Mouse (Mus musculus): ENCODE measurements around the gene Ahnak. TPM values are rescaled to one million over a fixed set of nuclear protein-coding genes. Genes with fewer than 3 reads are reported as not detected.
"Not testable (repeated sequence)": the region's sequence is repeated elsewhere in the genome, so short reads cannot be mapped to it uniquely, and the experiment has no call there.

The Ahnak gene
- total RNA-seq, 1 experiment from 2014 or later: 193 TPM

DNA sequence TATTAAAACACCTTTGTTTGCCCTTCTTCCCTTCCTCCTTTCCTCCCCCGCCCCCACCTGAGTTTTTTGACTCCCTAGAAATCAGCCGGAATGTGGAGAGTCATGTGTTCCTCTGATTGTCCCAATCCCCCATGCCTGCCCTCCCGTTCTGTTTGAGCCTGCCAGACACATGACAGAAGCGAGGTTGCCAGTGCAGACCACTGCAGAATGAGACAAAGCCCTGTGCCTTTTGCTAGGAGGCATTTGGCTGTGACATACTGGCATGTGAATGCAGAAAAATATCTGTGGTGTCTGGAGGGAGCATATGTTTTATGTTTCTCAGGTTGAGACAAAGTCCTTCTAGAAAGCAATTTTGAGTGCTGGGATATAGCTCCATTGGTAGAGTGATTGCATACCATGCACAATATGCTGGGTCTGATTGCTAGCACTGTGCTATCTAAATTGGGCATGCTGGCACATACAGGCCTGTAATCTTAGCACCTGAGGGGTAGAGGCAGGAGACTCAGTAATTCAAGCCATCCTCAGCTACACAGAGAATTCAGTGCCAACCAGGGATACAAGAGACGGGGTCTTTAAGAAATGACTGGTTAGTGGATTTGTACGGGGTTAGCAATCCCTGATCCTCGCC, 43.5 kb downstream of the Ahnak start:
- ATAC-seq (ENCODE audit: extremely low read depth, insufficient number of reproducible peaks, low FRiP score, poor library complexity, severe bottlenecking): no peak

DNA sequence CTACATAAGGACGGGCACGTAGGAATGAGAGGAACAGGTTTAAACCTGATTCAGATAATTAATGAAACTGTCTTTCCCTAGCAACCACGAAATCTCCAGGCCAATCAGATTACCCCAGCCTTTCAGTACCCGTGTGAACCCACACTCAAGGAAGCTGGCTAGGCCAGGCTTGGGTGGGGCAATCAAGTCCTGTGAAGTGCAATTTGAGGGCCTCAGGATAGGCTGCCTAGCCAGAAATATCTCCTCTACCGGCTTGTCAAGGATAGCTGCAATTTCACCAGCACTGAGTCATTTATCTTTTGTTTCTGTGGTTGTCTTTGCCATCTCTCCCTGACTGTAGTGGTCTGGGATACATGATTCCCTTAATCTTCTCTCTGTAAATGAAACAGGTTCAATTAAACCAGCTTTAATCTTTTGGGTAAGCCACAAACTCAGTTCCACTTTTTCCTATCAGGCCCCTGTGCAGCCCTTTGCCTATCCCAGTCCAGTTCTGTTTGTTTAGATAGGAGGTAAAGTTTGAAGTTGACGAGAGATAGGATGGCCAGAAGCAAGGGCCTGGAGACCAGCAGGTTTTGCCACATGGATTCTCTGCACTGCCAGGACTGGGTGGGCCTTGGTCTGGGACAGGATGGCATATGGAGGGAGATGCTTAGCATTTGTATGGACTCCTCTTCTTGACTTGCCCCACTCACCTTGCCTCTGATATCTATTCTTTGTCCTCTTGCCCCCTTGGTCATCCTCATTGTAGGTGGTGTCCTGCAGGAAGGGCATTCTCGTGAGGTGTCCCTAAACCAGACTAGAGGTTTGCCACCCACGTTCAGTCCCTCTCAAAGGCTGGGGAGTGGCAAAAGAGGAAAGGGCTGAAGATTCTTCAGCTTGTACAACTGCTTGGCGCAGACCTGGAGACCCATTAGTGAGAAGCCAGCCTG, 44.6 kb downstream of the Ahnak start:
- ATAC-seq (ENCODE audit: extremely low read depth, insufficient number of reproducible peaks, low FRiP score, poor library complexity, severe bottlenecking): no peak

DNA sequence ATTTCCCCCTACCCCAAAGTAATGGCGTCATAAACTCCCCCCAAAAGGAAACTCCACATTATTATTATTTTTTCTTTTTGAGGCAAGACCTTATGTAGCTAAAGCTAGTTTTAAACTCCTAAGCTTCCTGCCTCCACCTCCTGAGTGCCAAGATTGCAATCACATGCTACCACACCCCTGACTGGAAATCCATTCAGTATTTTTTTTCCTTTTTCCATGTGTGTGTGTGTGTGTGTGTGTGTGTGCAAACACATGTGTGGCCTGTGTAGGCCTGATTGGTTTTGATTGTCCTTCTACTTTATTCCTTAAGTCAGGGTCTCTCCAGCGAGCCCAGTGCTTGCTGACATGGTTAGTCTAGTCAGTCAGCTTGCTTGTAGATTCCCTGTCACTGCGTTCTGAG, 45.4 kb downstream of the Ahnak start:
- no peak for ATAC-seq (ENCODE audit: extremely low read depth, insufficient number of reproducible peaks, low FRiP score, poor library complexity, severe bottlenecking)

DNA sequence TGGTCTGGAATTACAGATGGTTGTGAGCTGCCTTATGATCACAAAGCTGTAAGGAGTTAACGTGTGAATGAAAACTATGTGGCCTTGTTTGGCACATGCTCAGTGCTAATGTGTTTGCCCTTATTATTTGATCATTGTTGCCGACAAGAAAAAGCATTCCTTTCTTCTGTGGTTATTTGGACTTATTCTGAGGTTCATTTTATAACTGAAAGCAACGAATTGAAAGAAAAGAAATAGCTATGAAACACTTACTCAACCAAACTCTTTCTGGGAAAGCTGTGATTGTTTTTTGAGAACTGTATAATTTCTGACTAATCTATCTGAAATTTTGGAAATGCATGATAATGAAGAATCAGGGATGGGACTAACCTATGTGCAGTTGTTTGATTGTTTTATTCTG, 46.0 kb downstream of the Ahnak start:
- ATAC-seq (ENCODE audit: extremely low read depth, insufficient number of reproducible peaks, low FRiP score, poor library complexity, severe bottlenecking): no peak

DNA sequence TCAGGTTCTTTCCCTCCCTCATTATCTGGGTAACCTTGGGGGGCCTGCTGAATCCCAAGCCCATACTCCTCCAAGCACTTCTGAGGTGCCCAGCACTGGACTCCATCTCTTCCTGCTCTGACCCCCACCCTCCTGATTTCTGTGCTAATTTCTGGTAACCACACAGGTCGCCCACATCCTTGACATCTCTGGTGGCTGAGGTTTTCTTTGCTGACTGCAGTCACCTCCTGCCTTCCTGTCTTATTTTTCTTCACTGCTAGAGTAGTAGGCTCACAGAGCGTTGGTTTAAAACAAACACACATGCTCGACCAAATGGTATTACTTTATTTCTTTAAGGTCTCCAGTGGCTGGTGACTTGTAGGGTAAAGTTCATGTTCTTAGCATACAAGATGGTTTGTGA, 49.1 kb downstream of the Ahnak start:
- no peak for ATAC-seq (ENCODE audit: extremely low read depth, insufficient number of reproducible peaks, low FRiP score, poor library complexity, severe bottlenecking)

DNA sequence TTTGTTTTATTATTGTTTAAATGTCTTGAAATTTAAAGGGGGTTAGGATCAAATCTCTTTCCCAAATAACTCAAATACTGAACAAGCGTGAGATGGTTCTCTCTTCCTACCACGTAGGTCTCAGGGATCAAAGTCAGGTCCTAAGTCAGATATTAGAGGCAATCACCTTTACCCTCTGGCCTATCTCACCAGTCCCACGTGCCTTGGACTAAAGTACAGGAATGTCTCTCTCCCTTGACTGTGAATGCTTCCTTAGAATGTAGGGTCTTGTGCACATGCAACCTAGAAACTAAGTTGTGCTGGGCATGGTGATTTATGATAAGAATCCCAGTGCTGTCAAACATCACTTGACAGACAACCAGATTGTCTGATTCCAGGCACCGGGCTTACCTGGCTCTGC, 50.2 kb downstream of the Ahnak start:
- ATAC-seq (ENCODE audit: extremely low read depth, insufficient number of reproducible peaks, low FRiP score, poor library complexity, severe bottlenecking): no peak

DNA sequence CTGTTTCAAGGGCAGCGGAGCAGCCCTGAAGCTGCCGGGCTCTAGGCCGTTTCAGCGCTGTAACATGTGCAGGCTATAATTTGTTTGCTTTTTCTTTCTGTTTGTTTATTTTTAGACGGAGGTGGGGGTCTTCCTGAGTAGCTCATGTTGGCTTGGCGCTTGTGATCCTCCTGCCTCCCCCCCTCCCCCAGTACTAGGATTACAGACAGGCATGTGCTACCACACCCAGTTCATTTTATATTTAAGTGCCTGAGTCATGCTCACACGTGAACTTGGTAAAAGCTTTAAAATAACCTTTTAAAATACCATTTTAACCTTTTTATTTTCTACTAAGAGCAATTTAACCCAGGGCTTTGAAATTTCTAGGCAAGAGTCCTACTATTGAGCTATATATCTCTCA, 50.8 kb downstream of the Ahnak start:
- ATAC-seq (ENCODE audit: extremely low read depth, insufficient number of reproducible peaks, low FRiP score, poor library complexity, severe bottlenecking): no peak

DNA sequence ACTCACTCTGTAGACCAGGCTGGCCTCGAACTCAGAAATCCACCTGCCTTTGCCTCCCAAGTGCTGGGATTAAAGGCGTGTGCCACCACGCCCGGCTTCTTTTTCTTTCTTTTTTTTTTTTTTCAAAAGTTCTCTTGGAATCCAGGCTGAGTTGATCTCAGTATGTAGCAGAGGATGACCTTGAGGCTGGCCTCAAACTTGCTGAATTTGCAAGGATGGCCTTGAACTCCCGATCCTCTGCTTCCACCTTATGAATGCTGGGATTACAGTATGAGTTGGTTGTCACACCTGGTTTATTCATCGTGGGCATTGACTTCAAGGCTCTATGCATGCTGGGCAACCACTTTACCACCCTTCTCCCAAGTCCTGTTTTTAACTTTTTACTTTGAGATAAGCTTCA, 51.6 kb downstream of the Ahnak start:
- no peak for ATAC-seq (ENCODE audit: extremely low read depth, insufficient number of reproducible peaks, low FRiP score, poor library complexity, severe bottlenecking)

DNA sequence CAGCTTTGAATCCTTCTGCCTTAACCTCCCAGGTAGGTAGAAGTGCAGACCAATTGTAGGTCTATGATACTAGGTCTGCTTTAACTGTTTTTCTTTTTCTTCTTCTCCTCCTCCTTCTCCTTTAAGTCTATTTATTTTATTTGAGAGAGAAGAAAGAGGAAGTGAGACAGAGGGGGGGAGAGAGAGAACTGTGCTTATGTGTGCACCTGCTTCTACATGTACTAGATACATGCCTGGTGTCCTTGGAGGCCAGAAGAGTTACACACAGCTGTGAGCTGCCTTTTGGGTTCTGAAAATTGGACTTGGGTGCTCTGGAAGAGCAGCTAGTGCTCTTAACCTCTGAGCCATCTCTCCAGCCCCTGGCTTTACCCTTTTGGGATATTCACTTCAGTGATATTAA, 52.0 kb downstream of the Ahnak start:
- peak; percentile 77 for ATAC-seq (ENCODE audit: extremely low read depth, insufficient number of reproducible peaks, low FRiP score, poor library complexity, severe bottlenecking)

DNA sequence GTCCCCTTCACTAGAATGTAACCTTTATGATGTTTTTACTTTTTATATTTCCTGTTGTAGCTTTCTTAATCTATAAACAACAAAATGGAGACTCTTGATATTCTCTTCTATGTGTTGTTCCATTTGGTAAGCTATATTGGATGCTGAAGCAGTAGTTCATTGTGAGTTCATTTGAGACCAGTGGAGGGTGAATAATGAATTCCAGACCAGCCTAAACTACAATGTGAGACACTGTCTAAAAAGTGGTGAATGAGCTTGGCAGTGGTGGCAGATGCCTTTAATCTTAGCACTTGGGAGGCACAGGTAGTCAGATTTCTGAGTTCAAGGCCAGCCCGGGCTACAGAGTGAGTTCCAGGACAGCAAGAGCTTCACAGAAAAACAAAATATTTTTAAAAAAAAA, 54.0 kb downstream of the Ahnak start:
- no peak for ATAC-seq (ENCODE audit: extremely low read depth, insufficient number of reproducible peaks, low FRiP score, poor library complexity, severe bottlenecking)

DNA sequence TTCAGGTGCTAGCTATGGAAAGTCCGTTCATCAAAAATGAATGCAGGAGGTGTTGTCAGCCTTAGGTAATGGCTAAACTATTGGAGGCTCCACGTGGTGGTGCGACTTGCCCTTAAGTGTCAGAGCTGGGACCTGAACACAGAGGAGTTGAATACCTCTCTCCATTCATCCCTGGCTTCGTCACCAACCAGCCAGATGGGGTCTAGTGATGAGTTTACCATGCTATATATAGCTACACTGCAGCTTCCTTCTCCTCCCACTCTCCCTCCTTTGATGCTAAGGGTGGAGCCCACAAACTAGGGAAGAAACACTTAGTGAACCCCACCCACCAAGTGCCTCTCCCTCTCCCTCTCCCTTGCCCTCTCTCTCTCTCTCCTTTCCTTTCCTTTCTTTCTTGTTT, 55.2 kb downstream of the Ahnak start:
- no peak for ATAC-seq (ENCODE audit: extremely low read depth, insufficient number of reproducible peaks, low FRiP score, poor library complexity, severe bottlenecking)

DNA sequence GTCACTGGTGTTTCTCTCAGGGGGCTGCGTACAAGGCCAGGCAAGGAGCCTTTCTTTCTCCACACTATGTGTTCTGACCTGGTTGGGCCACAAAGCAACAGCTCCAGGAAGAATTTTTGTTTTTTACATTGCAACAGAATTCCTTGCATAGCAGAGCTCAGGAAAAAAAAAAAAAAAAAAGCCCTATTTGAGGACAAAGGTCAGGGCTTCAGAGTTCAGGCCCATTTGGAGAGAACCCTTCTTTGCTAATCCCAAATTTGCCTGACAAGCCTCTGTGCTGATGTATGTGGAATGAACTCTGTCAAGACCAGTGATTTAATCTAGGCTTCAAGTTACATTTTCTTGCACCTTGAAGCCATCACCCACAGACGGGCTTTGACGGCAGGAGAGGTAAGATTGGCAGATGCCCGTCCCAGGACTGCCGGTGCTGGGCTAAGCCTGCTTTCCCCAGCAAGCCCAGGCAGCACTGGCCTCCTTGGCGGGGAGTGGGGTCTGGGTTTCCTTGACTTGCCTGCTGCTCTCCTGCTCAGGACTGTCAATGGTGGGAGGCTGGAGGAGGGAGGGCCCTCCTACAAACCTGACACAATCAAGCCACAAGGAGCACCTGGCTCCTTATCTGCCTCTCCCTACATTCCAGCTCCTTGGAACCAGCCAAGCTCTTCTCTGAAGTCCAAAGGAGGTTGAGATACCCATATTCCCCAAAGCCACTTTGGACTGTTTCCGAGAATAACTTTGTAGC, 58.3 kb downstream of the Ahnak start:
- ATAC-seq (ENCODE audit: extremely low read depth, insufficient number of reproducible peaks, low FRiP score, poor library complexity, severe bottlenecking): no peak

DNA sequence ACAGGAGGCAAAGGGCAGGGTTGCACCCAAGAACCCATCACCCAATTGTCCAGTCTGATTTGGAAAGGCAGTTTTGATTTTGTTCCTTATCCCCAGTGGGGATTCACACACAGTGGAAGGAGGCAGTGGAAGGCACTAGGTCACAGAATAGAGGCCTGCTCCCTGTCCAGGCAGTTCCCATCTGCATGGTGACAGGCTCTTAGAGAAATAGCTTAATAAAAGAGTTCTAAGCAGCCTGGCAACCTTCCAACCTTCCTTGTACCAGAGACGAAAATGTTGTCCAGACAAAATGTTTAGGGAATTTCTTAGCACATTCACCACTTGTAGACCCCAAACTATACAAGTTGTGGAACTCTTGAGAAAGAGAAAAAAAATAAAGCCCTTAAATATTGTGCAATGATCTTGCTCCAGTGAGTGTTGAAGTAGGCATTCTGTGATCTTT, 58.9 kb downstream of the Ahnak start:
- ATAC-seq (ENCODE audit: extremely low read depth, insufficient number of reproducible peaks, low FRiP score, poor library complexity, severe bottlenecking): no peak

DNA sequence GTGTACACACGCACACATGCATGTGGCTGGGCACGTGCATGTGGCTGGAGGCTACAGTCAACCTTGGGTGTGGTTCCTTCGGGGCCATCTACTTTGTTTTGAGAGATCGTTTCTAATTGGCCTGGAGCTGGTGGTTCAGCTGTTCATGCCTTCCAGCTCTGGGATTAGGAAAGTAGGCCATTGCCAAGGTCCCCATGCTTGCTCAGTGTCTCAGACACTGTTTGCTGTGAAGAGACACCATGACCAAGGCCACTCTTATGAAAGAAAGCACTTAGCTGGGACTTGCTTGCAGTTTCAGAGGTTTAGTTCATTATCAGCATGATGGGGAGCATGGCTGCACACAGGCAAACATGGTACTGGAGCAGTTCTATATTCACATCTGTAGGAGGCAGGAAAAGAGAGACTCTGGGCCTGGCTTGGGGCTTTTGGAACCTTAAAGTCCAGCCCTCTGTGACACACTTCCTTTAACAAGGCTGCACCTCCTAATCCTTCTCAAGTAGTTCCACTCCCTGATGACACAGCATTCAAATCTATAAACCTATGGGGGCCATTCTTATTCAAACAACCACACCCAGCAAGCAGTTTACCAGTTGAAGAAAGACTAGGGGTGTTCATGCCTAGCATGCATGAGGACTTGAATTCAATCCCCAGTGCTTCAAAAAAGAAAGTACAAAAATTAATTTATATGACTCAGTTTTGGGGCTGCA, 60.0 kb downstream of the Ahnak start:
- no peak for ATAC-seq (ENCODE audit: extremely low read depth, insufficient number of reproducible peaks, low FRiP score, poor library complexity, severe bottlenecking)

DNA sequence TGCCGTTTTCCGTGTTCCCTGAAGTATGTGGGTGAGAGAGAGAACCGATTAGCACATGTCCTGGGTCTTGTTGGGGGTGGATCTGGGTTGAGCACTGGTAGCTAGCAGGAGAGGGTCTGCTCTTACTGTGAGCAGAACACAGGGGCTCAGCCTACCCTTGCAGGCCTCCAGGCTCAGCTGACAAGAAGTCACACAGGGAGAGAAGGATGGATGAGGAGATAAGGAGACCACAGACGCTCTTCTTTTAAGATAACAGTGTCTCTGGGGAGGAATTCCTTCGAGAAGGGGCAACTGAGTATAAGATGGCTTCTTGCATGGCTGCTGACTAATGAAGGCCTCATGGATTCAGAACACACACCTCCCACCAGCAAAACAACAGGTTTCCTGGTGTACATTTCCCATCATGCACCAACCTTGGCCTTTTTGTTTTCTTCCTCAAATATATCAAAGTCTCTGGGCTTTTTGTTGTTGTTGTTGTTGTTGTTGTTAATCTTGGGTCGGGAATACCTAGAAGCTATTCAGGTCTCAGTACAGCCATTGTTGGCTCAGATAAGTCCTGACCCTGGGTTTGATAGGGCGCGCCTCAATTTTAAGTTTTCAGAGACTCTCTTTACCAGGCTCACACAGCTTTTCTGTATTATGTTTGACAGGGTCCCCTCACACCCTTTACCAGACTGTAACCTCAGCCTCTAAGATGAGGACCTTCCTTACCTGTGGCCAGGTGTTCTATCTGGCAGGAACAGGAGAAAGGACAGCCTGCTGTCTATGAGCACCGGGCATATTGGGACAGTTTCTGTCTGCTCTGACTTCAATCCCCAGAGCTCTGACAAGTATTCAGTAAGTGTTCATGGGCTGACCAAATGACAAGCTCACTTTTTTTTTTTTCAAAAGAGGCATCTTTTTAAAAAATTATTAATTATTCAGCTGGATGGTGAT, 61.5 kb downstream of the Ahnak start:
- no peak for ATAC-seq (ENCODE audit: extremely low read depth, insufficient number of reproducible peaks, low FRiP score, poor library complexity, severe bottlenecking)

DNA sequence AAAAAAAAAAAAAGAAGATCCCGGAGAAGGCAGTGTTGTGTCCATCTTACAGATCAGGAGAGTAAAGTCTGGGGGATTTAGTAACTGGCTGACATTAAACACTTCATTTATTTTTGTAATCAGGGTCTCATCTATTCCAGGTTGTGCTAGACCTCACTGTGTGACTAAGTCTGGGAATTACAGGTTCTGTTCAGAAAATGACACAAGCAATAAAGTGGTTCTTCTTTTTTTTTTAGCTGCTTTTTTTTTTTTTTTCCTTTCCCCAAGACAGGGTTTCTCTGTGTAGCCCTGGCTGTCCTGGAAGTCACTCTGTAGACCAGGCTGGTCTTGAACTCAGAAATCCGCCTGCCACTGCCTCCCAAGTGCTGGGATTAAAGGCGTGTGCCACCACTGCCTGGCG, 62.9 kb downstream of the Ahnak start:
- not testable (repeated sequence) for ATAC-seq (ENCODE audit: extremely low read depth, insufficient number of reproducible peaks, low FRiP score, poor library complexity, severe bottlenecking)

DNA sequence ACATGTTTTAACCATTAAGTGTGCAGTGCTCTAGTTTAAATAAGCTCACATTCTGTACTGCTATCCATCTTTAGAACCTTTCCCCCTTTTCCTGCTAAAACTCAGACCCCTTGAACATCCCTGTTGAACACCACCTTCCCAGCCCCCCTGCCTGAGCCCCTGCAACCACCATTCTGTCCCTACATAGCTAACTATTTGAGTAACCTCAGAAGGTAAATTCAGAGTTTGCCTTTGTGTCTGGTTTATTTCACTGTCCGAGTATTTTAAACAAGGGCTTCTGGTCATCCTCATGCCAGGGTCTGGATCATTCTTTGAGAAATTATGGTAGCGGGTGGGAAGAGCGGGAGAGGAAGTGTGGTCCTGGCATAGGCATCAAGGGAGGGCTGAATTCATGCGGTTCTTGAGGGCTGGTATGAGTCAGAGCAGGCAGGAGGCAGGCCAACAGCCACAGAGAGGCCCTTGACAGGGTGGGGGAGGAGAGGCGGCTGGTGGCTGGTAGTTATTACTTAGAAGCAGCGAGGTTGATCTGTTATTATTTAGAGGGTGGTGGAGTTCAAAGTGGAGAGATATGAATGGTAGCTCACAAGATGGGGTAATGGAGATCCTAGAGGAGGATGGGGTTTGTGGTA, 63.8 kb downstream of the Ahnak start:
- ATAC-seq (ENCODE audit: extremely low read depth, insufficient number of reproducible peaks, low FRiP score, poor library complexity, severe bottlenecking): no peak

DNA sequence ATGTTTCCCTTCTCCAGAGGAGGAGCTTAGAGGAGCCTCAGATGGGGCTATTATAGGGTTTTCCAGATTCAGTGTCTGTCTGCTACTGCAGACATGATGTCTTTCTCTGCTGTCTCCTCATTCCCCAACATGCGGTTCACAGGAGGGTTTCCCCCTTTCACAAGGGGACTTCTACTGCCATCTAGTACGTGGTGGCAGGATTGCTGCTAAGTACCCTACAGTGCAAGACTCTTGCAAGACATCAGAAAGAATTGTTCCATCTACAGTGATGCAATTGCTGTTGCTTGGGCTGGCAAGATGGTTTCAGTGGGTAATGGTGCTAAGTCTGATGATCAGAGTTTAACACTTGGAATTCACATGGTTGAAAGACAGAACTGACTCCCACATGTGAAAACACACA, 66.1 kb downstream of the Ahnak start:
- ATAC-seq (ENCODE audit: extremely low read depth, insufficient number of reproducible peaks, low FRiP score, poor library complexity, severe bottlenecking): peak; percentile 63

Data from neutrophil, adult 5-6 weeks (primary cell).